Mouse (Mus musculus) adrenal gland, adult (tissue): ENCODE measurements around the gene Pfn4.
"Not testable (repeated sequence)": the region's sequence is repeated elsewhere in the genome, so short reads cannot be mapped to it uniquely, and the experiment has no call there.

Experiments used
- DNase-seq, 2 experiments: peaks; one replicate each; pipeline ENCODE4 v3.0.0; 2022 to 2023; ENCODE audit warnings: low spot score in 1 of 2; ENCODE audit not compliant: inconsistent age in 2 of 2

Gene Pfn4

DNA sequence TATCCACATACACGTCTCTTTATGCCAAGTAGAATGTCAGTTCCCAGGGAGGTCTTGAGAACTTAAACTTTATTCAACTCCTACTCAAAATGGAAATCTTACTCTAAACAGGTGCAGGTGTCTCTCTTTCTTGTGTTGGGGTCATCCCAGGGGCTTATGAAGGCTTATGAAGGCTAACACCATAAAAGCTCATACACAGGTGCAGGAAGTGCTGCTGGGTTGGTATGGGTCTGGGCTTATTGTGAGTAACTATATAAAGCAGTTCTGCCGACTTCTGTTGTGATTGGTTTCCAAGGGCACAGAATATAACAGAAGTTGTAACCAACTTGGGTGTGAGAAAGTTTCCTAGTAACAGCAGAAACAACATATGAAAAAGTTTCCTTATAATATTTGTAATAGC lies 15.6 kb downstream of the Pfn4 start:
- no peak for DNase-seq

GRCm38 (mm10) chr12:4788128-4788527 lies 19.3 kb downstream of the Pfn4 start:
- not testable (repeated sequence) for DNase-seq

GRCm38 (mm10) chr12:4793718-4794117 lies 24.9 kb downstream of the Pfn4 start:
- peak in 1 of 2 experiments; percentile 19 for DNase-seq

GRCm38 (mm10) chr12:4797471-4797870 lies 28.6 kb downstream of the Pfn4 start:
- not testable (repeated sequence) for DNase-seq

GRCm38 (mm10) chr12:4811036-4811435 lies 42.2 kb downstream of the Pfn4 start:
- DNase-seq: no peak

DNA sequence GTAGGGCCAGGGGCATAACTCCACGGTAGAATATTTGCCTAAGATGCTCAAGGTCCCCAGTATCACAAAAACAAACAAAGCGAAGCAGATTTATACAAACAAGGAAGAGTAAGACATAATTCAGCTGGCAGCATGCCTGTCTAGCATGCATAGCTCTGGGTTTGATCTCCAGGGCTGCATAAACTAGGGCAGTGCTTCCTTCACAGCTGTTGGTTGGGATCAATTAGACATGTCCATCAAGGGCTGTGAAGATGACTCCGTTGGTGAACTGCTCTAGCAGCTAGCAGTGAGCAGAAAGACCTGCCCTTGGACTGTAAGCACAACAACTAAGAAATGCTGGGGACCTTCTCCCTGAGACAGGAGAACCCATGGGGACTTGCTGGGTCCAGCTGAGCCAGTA lies 42.9 kb downstream of the Pfn4 start:
- no peak for DNase-seq

DNA sequence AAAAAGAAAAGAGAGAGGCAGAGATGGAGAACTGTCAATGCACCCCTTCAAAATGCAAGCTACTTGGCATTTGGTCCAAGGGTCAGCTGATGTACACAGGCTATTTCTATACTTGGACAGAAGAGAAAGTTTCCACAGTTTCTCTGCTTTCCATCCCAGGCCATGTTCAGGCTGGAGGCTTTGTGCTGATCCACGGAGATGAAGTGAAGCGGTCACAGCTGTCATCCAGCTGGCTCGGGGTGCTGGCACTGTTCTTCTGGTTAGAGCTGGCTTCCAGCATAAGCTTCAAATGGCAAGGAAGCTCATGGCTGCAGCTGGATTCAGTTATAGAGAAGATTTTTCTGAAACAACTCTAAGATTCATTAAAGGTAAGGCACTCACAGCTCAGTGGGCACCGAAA lies 44.8 kb downstream of the Pfn4 start:
- no peak for DNase-seq

- DNase-seq: no peak
These were observed 48.0 kb downstream of the Pfn4 start for GRCm38 (mm10) chr12:4816680-4817360.

- DNase-seq: peak; percentile 98 to 100
These were observed 48.7 kb downstream of the Pfn4 start, which contains the start of gene Sf3b6 for GRCm38 (mm10) chr12:4817361-4818101. Gene Sf3b6, plus strand, starts transcription at chr12:4817544.

GRCm38 (mm10) chr12:4827256-4827655 lies 58.4 kb downstream of the Pfn4 start:
- DNase-seq: no peak
